Mouse (Mus musculus) left cerebral cortex, adult 18-20 months (tissue): ENCODE results near the gene Cisd1. TPM values are rescaled to one million over a fixed set of nuclear protein-coding genes. Genes with fewer than 3 reads are reported as not detected.

Experiments
- DNase-seq, 2 experiments: peaks; one replicate each; pipeline ENCODE4 v3.0.0; 2021 to 2022; ENCODE audit warnings: low spot score in 2 of 2, mixed read lengths in 1 of 2
- total RNA-seq, 2 experiments: library from RNA; stranded (reverse); gene quantifications; 2 replicates each; pipeline ENCODE4 v1.2.3; 2021

Cisd1 gene
- total RNA-seq, 2 experiments from 2014 or later, result 134 to 135 TPM

DNA sequence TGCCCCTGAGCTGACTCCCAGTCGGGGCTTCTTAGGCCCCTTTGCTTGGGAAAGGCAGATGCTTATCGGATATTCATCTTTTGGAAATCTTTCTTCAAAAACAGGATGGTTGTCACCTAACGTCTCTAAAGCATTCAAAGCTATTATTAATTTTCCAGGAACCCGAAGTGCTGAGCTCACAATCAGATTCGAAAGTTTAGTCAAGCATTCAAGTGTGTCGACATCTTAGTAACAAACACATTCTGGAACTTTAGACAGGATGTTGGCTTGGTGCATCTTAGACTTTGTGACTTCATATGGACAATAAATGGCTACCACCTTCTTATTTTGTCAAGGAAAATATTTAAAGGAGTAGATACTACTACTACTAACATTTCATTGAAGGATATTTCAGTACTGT lies 16.4 kb downstream of the Cisd1 start:
- no peak for DNase-seq

DNA sequence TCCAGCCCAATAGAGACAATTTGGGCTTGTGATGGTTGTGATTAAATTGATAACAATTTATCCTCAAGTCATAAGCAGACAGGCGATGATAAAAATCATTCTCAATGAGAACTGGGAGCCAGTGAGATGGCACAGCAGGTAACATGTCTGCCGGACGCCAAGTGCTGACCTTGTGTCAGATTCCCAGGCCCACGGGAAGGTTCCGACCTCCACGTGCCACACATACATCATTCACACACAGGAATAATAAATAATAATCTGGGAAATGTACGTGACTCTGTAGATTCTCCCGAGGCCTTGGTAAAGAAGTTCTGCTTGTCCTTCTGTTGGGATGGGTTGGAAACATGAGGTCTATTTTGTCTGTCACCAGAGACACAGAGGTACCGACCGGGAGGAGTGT lies 17.4 kb downstream of the Cisd1 start:
- no peak for DNase-seq

DNA sequence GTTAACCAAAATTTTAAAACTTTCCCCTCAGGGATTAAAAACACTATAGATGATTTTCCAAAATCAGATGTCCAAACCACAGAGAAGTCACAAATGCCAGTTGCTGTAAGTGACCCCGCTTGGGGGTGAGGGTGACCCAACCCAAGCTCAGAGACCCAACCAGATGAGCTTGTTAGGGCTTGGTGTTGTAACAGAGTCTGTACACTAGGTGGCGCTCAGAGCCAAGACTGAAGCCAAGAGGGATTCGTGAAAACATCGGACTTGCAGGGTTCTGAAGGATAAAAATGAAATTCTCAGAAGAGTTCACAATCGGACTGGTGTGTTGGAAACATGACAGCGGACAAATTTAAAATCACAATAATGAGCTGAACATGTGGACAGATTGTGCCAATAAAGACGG lies 18.0 kb downstream of the Cisd1 start:
- DNase-seq, result peak; percentile 70 to 71

DNA sequence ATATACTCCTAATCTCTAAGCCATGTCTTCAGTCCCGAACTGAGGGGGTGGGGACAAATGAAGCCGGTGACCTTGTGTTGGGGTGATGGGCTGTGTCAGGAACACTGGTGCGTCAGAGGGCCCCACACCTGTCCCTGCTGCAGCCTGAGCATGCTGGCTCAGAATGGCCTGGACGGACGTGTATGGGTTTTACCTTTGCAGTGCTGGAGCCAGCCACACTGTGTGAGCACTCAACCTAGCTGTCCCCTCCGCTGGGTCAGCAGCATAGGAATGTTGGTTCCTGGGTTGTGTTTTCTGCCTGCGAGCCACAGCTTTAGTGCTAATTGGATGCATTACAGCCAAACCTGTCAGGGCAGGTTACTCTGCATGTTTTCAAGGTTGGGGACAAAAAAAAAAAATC lies 18.6 kb downstream of the Cisd1 start:
- DNase-seq, result no peak

DNA sequence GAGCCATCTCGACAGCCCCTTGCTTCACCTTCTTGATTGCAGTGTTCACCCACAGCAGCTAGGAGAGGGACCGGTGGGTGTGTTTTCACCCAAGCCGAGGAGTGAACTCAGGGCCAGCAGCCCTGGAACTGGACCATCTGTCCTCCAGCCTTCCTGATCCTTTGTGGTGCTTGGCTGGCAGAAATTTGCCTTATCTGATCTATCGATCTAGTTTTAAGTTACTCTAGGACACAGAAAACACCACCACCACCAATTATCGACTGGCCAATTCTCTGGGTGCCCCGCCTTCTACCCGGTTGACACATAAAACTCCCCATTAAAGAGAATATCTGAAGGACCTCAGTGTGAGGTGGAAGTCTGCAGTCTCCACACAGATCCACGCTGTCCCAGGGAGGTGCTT lies 21.1 kb downstream of the Cisd1 start:
- DNase-seq, result no peak

DNA sequence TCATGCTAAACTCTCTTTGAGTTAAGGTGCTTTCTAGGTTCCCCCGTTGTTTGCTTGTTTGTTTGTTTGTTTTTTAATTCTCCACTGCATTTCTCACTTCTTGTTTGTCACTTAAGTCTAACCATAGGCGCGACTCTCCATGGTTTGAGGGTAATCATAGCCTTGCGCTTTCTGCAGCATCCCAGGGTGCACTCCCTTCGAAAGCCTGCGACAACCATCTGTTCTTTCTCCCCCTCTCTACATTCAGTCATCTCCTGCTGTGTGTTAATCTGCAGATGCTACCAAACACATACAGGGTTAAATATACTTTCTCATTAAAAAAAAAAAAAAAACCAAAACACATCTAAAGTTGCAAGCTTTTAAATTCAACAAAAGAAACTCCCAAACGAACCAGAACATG lies 28.3 kb downstream of the Cisd1 start:
- DNase-seq, result no peak

DNA sequence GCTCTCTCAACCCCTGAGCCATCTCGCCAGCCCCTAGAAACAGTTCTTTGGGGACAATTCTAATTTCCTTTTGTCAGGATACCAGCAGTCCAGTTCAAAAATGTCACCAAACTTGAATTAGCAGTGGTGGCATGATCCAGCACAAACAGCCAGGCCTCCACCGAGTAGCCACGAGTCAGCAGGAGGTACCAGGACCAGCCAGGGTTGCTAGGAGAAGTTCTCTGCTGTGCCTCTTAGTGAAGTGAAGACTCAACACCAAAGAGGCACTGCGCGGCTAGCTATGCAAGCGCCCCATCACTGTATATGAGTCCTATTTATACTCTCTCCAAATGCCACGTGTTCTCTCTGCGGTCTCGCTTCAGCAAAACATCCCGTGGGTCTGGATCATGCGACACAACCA lies 28.7 kb downstream of the Cisd1 start:
- DNase-seq, result no peak

DNA sequence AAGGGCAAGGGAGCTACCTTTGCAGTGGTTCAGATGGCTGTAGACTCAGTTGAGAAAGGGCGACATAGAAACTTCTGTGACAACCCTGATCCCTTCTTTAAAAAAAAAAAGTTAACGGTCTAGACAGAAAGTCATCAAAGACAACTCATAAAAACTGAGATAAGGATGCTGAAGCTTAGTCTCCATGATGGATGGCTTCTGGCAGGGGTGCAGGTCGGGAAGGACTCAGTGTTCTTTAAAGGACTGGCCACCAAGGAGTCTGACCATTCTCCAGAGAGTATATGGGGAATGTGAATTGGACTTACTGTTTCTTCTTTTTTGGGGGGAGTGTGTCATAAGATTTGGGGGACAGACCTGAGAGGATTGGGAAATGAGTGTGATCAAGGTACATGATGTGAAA lies 30.2 kb downstream of the Cisd1 start:
- no peak for DNase-seq

DNA sequence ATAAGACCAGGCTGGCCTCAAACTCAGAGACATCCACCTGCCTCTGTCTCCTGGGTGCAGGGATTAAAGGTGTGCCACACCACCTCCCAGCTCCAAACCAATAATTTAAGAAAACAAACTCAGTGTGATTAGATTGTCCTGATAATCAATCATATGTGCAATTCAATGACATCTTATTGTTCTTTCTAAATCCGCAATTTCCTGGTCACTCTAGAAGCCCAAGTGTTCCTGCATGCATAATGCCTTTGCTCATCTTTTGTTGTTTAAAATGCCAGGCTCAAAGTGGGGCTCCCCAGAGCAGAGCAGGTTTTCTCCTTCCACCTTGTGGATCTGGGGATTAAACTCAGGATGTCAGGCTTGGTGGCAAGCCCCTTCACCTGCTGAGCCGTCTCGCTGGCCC lies 34.5 kb downstream of the Cisd1 start:
- DNase-seq, result no peak

DNA sequence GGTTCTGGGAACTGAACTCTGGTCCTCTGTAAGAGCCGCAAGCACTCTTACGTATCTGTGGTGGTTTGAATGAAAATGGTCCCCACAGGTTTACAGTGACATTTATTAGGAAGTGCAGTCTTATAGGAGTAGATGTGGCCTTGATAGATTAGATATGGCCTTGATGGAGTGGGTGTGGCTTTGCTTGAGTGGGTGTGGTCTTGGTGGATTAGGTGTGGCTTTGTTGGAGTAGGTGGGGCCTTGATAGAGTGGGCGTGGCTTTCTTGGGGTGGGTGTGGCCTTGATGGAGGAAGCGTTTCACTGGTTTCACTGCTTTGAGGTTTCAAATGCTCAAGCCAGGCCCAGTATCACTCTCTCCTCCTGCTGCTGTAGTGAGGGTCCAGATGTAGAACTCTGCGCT lies 36.6 kb downstream of the Cisd1 start:
- DNase-seq, result no peak

DNA sequence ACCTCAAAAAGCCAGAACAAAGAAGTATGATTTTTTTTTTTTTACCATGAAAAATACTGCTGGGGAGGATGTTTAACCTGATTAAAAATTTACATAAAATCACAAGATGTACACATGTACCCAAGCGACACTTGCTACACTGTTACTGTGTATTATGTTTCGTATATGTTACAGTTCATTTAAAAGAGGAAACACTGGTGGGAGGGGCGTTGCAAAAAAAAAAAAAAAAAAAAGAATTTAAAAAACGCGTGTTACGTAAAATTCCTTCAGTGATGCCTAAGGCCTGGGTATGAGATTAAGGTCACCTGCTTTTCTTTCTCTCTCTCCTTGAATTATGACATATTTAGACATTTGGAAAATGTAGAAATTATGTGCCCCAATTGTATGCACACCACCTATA lies 38.0 kb downstream of the Cisd1 start:
- DNase-seq, result no peak

DNA sequence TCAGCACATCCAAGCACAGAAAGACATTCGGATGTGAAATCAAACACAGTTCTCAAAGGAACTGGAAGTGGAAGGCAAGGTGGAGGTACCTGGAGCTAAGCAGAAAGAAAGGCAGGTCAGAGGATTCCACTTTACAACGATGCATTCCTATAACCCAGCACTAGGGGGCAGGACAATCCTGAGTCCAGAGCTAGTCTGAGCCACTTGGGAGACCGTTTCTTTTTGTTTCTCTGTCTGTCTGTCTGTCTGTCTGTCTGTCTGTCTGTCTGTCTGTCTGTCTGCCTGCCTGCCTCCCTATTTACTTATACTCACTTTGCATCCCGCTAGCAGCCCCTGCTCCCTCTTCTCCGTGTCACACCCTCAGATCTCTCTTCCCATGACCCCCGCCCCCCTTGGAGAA lies 38.6 kb downstream of the Cisd1 start:
- peak; percentile 56 to 59 for DNase-seq

DNA sequence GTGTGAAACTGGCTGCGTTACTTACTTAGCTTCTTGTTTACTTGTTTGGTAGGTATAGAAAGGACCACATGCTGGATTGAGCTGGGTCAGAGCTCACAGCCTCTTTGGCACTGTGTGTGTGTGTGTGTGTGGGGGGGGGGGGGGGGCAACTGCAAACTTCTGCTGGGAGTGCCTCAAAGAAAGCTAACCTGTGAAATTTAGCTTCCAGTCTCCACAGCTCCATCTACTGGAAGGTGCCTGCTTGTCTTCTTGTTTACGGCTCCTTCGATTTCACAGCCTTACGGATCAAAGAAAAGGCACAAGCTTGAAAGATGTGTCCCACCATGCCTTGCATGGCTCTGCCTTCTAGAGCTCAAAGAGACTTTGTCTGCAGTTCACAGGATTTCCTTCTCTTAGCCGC lies 42.3 kb downstream of the Cisd1 start:
- peak in 1 of 2 experiments; percentile 30 for DNase-seq

DNA sequence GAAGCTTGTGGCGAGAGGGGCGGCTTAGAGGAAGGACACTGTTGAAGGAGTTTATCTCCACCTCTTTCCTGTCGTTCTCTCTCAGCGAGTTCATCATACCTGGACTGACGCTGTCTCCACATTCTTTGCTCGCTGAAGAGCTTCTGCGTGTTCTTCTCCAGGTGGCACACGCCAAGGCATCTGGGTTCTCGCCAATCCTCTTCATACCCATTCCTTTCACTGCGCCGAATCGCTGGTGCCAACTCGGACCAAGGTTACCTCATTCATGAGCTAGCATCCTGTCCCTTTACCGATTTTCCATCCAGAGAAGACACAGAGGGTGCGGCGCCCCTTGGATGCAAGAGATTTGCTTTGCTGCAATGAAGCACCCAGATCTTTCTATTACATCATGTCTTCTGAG lies 44.6 kb downstream of the Cisd1 start:
- DNase-seq, result no peak

DNA sequence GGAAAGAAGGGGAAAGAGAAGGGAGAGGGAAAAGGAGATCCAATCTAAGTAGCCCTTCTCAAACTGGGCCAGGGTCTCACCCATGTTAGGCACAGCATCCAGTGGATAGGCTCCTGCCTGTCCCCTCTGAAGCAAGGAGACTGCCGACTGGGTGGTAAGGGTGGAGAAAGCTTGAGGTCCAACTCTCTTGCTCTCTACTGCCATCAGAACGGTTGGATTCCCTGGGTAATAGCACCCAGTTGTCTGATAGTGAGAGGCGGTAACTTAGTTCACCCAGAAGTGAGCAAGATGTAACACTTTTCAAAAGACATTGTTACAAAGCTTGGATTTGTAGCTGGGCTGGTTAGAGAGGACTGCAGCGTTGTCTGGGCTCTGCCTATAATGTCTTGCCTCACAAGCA lies 51.5 kb downstream of the Cisd1 start:
- no peak for DNase-seq

DNA sequence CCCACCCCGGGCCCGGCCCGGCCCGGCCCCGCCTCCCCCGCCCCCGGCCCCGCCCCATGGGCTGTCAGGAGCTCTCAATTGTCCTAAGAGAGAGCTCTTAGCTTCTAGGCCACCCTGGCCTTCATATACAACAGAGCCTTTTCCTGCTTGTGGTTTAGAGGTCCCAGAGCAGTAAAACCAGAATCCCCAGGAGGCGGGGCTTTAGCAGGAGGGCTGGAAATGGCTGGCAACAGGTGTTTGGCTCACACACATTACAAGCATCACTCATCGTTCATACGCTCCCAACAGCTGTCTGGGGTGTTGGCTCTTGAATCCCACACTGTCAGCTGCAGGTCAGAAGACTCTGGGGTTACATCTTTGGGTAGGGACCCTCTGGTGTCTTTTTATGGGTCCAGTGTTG lies 52.5 kb downstream of the Cisd1 start:
- DNase-seq, result no peak

DNA sequence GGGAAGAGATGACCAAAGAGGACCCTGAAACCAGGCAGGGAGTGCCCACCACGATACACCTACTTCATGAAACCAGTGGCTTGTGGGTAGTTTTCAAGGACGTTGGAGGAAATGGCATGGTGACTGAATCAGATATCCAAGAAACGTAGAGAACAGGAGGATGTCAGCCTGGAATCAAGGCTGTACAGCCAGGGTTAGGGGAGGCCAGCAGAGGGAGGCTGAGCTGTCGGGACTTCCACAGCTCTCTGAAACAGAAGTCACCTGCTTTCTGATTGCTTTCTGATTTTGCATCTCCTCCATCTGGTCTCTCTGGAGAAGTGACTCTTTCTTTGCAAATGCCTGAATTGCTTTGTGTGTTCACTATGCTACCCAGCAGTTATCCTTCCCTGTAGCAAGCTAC lies 53.0 kb downstream of the Cisd1 start:
- DNase-seq, result no peak

DNA sequence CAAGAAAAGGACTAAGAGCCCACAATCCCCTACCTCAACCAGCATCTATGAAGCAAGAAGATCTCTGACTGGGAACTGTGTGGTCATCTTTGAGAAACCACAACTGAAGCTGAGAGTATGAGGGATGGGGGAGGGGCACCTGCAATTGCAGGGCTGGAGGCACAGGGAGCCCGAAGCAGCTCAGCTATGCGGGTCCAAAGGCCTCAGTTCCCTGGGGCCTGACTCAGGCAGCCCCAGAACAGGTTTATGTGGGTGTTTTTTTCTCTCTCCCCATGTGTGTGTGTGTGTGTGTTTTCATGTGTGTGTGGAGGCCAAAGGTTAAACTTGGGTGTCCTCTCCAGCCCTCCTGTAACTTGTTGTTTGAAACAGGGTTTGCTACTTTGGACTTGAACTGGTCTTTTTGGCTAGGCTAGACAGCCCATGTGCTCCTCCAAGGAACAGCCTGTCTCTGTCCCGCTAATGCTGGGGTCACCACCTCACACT lies 53.5 kb downstream of the Cisd1 start:
- no peak for DNase-seq

DNA sequence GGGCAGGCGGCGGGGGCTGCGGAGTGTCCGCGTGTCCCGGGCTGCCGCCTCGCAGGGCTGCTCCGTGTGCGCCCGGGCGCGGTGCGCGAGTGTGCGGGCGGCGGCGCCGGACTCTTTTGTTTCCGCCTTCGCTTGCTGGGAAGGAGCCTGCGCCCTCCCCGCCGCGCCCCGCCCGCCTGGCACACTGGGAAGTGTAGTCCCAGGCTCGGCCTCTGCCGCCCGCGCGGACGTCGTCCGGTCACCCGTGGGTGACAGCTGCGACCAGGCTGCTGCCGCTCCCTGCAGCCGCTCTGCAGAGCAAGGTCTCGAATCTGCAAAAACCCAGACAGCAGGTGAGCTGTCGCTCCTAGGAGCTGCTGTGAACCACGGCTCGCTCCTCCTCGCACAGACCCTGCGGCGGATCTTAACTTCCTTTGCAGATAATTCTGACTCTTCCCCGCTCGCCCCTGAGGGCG lies 59.6 kb downstream of the Cisd1 start, which contains the start of gene Ube2d1:
TSS of gene Ube2d1 (minus strand) at position 137 of the 455 bp plus-strand sequence.
- DNase-seq, result peak; percentile 94 to 95

DNA sequence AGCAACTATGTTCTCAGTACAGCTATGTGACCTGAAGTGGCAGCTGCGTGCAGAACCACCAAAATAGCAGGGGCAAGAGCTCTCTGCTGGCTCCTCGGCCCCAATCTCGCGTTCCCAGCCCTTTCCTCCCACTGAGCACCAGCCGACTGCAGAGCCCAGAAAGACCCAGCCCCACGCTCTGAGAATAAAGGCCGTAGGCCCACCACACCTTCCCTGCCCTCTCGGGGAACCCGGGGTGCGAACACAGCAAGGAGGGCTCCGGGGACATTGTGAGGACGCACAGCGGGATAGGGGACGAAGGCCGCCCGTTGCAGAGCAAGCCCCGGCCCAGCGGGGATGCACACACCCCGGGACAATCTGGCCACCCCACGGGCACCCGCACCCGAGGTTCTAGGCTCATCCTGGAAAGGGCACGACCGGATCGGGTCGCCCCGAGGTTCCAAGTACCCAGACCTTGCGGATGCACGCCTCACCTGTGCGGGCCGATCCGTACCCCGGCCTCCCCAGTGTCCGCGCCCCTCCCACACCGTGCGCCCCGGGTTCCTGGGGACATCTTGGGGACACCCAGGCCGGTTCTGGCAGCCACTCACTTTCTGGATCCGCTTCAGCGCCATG lies 60.1 kb downstream of the Cisd1 start:
- DNase-seq, result peak in 1 of 2 experiments; percentile 12

DNA sequence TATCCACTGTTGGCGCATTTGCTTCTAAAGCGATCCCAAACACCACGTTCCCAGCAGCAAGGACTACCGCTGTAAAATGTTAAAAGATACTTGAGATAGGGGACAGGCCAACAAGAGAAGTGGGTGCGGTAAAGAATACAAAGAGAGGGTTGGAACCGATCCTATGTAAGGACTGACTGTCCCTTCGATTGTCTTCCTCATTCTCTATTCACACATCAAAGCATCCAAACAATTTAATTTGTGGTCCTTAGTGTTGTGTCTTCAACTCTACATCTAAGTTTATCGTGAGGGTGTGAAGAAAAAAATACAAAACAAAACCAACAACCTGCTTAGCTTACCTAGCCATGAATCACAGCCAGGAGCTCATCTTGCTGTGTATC lies 60.6 kb downstream of the Cisd1 start:
- no peak for DNase-seq
